Comparison of ENCODE assay signal across 8 mouse cellular contexts in the genomic region with DNA sequence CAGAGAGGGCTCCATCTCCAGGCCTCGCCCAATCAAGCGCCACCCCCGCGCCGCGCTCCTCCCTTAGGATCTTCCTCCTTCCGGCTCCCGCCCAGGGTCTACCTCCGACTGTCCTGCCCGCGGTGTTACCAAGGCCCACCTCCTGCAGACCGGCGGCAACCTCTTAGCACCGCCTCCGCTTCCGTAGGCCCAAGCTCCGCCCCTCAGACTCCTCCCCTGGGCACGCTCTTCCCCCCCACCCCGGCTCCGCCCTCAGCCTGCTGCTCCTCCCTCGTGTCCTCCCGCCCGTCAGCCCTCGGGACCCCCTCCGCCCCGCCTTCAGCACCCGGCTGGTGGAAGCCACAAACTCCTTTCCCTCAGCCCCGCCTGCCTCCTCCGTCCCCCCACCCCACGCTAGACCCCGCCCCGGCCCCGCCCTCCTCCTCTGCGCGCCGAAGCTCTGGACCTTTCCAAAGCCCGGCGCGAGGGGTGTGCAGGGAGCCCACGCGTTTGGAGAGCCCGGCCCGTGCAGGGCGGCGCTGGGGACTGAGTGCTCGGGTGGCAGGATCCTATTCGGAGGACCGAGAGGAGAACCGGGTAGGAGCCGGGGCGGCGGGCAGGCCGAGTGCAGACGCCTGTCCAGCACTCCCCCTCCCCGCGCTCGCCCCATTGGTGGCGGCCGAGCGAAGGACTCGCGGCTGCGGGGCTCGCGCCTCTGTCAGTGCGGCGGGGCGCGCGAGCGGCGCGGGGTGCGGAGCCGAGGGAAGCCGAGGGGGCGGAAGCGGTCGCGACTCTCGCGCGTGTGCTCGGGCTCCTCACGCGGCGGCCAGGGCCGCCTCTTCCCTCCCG. TPM values are rescaled to one million over a fixed set of nuclear protein-coding genes. Genes with fewer than 3 reads are reported as not detected.
DNase-seq lines count a peak whose midpoint lies in the region; ATAC-seq and TF ChIP-seq lines count a peak whose summit lies in the region.

A gene (plus strand): TSS at position 441 of the 828 bp plus-strand sequence.
A gene (plus strand): TSS at position 747 of the 828 bp plus-strand sequence.

- no peaks in the 10 kb centered on the region for H3K27me3 ChIP-seq in E14TG2a.4 (ENCODE audit: insufficient read depth, low read length)
- no peaks in the 10 kb centered on the region for H3K27me3 ChIP-seq in forebrain, embryonic 12.5 days
- no peaks in the 10 kb centered on the region for H3K27me3 ChIP-seq in heart, postnatal 0 days (ENCODE audit: control insufficient read depth, insufficient read depth, low read length)
- H3K27me3 ChIP-seq in liver, embryonic 16.5 days (ENCODE audit: control insufficient read depth, insufficient read depth, low read depth, low read length) = no peaks in the 10 kb centered on the region
- no peaks in the 10 kb centered on the region for H3K27me3 ChIP-seq in neural tube, embryonic 13.5 days
- H3K27me3 ChIP-seq in testis, adult 2 months (ENCODE audit: control insufficient read depth, insufficient read depth, low read length) = no peaks in the 10 kb centered on the region

- H3K4me1 ChIP-seq in E14TG2a.4 (replicated peaks; ENCODE audit: low read depth, low read length) = peaks cover 66% of the 10 kb centered on the region
- peaks cover 48% of the 10 kb centered on the region for H3K4me1 ChIP-seq in forebrain, embryonic 12.5 days
- H3K4me1 ChIP-seq in heart, postnatal 0 days (ENCODE audit: control insufficient read depth, insufficient read depth) = peaks cover 37% of the 10 kb centered on the region
- H3K4me1 ChIP-seq in liver, embryonic 16.5 days (ENCODE audit: control insufficient read depth, low read depth, low read length) = peaks cover 57% of the 10 kb centered on the region
- H3K4me1 ChIP-seq in neural tube, embryonic 13.5 days (replicated peaks) = peaks cover 38% of the 10 kb centered on the region
- H3K4me1 ChIP-seq in testis, adult 2 months (ENCODE audit: control insufficient read depth, insufficient read depth, low read length) = peaks cover 10% of the 10 kb centered on the region

- peaks cover 20% of the 10 kb centered on the region for H3K36me3 ChIP-seq in E14TG2a.4 (ENCODE audit: insufficient read depth, low read length)
- no peaks in the 10 kb centered on the region for H3K36me3 ChIP-seq in forebrain, embryonic 12.5 days (replicated peaks)
- H3K36me3 ChIP-seq in heart, postnatal 0 days (replicated peaks; ENCODE audit: control insufficient read depth, insufficient read depth, low read length) = no peaks in the 10 kb centered on the region
- peaks cover 7% of the 10 kb centered on the region for H3K36me3 ChIP-seq in liver, embryonic 16.5 days (ENCODE audit: control insufficient read depth, insufficient read depth)
- no peaks in the 10 kb centered on the region for H3K36me3 ChIP-seq in neural tube, embryonic 13.5 days
- no peaks in the 10 kb centered on the region for H3K36me3 ChIP-seq in testis, adult 2 months (ENCODE audit: control insufficient read depth, insufficient read depth, low read length)

- ATAC-seq in forebrain, embryonic 12.5 days (ENCODE audit: low FRiP score) = peak; percentile 97
- ATAC-seq in heart, postnatal 0 days (ENCODE audit: insufficient read depth, low read depth) = peak; percentile 93
- peak; percentile 93 for ATAC-seq in liver, embryonic 16.5 days (ENCODE audit: low read depth)
- ATAC-seq in neural tube, embryonic 13.5 days (ENCODE audit: low read depth) = peak; percentile 97

- 2% methylated on average over 64 of the region's 89 CpGs for WGBS in forebrain, embryonic 12.5 days
- WGBS in heart, postnatal 0 days = under 1% methylated on average over 76 of the region's 89 CpGs
- under 1% methylated on average over 64 of the region's 89 CpGs for WGBS in liver, embryonic 16.5 days (ENCODE audit: insufficient replicate concordance)
- under 1% methylated on average over 89 of the region's 89 CpGs for WGBS in neural tube, embryonic 13.5 days

- TF ChIP-seq EP300 in heart, postnatal 0 days (IDR thresholded peaks at IDR 0.05; ENCODE audit: low read depth) = peak; percentile 64; the same call in 1 of the 2 replicates

- H3K9me3 ChIP-seq in E14TG2a.4 (ENCODE audit: low read length) = no peaks in the 10 kb centered on the region
- H3K9me3 ChIP-seq in forebrain, embryonic 12.5 days = no peaks in the 10 kb centered on the region
- no peaks in the 10 kb centered on the region for H3K9me3 ChIP-seq in heart, postnatal 0 days (replicated peaks; ENCODE audit: control insufficient read depth, low read length)
- no peaks in the 10 kb centered on the region for H3K9me3 ChIP-seq in liver, embryonic 16.5 days (replicated peaks; ENCODE audit: control insufficient read depth, low read length)
- H3K9me3 ChIP-seq in neural tube, embryonic 13.5 days = no peaks in the 10 kb centered on the region

- TF ChIP-seq CTCF in E14TG2a.4 (conservative IDR thresholded peaks at IDR 0.05; ENCODE audit: low read length) = no peak
- TF ChIP-seq CTCF in heart, postnatal 0 days (IDR thresholded peaks at IDR 0.05; ENCODE audit: low read depth) = no peak
- TF ChIP-seq CTCF in testis, adult 2 months (IDR thresholded peaks at IDR 0.05; ENCODE audit: control insufficient read depth, insufficient read depth, insufficient replicate concordance, low read depth, low read length) = no peak

- peak within 1 kb of the TSS; percentile 97 for H3K9ac ChIP-seq in forebrain, embryonic 12.5 days
- peak within 1 kb of the TSS; percentile 99 for H3K9ac ChIP-seq in heart, postnatal 0 days (replicated peaks; ENCODE audit: low read depth, low read length)
- peak within 1 kb of the TSS; percentile 100 for H3K9ac ChIP-seq in liver, embryonic 16.5 days (ENCODE audit: low read depth, low read length)
- H3K9ac ChIP-seq in neural tube, embryonic 13.5 days = peak within 1 kb of the TSS; percentile 94

- peak; percentile 98 for DNase-seq in c-Kit-positive CD71-positive TER-119-positive erythroid progenitor cells, embryonic 14.5 days (ENCODE audit: low spot score)
- peak; percentile 100 for DNase-seq in heart, postnatal 0 days (ENCODE audit: low spot score)
- peak; percentile 98 to 99 for DNase-seq in kidney, postnatal 4 days

- H3K4me2 ChIP-seq in forebrain, embryonic 12.5 days = peak within 1 kb of the TSS; percentile 88
- H3K4me2 ChIP-seq in heart, postnatal 0 days (ENCODE audit: low read depth, low read length) = peak within 1 kb of the TSS; percentile 92
- H3K4me2 ChIP-seq in liver, embryonic 16.5 days (ENCODE audit: low read depth, low read length) = peak within 1 kb of the TSS; percentile 90
- peak within 1 kb of the TSS; percentile 98 for H3K4me2 ChIP-seq in neural tube, embryonic 13.5 days

- peak; percentile 92 for TF ChIP-seq POLR2A in testis, adult 2 months (IDR thresholded peaks at IDR 0.05; ENCODE audit: control insufficient read depth, low read depth, low read length)

- peak within 1 kb of the TSS; percentile 97 for H3K27ac ChIP-seq in forebrain, embryonic 12.5 days
- H3K27ac ChIP-seq in heart, postnatal 0 days (ENCODE audit: low read depth) = peak within 1 kb of the TSS; percentile 99
- peak within 1 kb of the TSS; percentile 97 for H3K27ac ChIP-seq in liver, embryonic 16.5 days (ENCODE audit: low read length)
- peak within 1 kb of the TSS; percentile 99 for H3K27ac ChIP-seq in neural tube, embryonic 13.5 days (replicated peaks)
- peak within 1 kb of the TSS; percentile 88 for H3K27ac ChIP-seq in testis, adult 2 months (ENCODE audit: control insufficient read depth, insufficient read depth, low read depth, low read length)

- peak within 1 kb of the TSS; percentile 98 for H3K4me3 ChIP-seq in E14TG2a.4 (replicated peaks; ENCODE audit: low read length)
- H3K4me3 ChIP-seq in forebrain, embryonic 12.5 days (replicated peaks) = peak within 1 kb of the TSS; percentile 97
- H3K4me3 ChIP-seq in heart, postnatal 0 days (ENCODE audit: low read depth, low read length) = peak within 1 kb of the TSS; percentile 99
- H3K4me3 ChIP-seq in liver, embryonic 16.5 days (ENCODE audit: low read depth, low read length) = peak within 1 kb of the TSS; percentile 100
- H3K4me3 ChIP-seq in neural tube, embryonic 13.5 days = peak within 1 kb of the TSS; percentile 98
- H3K4me3 ChIP-seq in testis, adult 2 months (ENCODE audit: control insufficient read depth, low read depth, low read length) = peak within 1 kb of the TSS; percentile 97

RNA-seq across cellular contexts. Expression of the first gene that starts in this region (rescaled TPM):
- polyA plus RNA-seq in forebrain, embryonic 12.5 days (2016; fragmentation: Nextera tagmentation; extraction: Ambion mirVana) = 35.1 and 45.9 TPM in 2 replicates
- 255 and 266 TPM in 2 replicates for total RNA-seq in heart, postnatal 0 days (2014; rRNA removed; ENCODE audit: low replicate concordance)
- polyA plus RNA-seq in heart, postnatal 0 days (2015; fragmentation: Nextera tagmentation; extraction: Ambion mirVana) = 21.5 and 21.7 TPM in 2 replicates
- 21.8 and 23.0 TPM in 2 replicates for polyA plus RNA-seq in liver, embryonic 16.5 days (2015; fragmentation: Nextera tagmentation; extraction: Ambion mirVana)
- 27.0 and 28.3 TPM in 2 replicates for polyA plus RNA-seq in neural tube, embryonic 13.5 days (2015; fragmentation: Nextera tagmentation; extraction: Ambion mirVana)
- 62.8 and 64.0 TPM in 2 replicates for polyA plus RNA-seq in testis, adult 2 months (2012; rRNA removed)

RNA-seq across cellular contexts. Expression of the second gene that starts in this region (rescaled TPM):
- polyA plus RNA-seq in forebrain, embryonic 12.5 days (2016; fragmentation: Nextera tagmentation; extraction: Ambion mirVana) = 1.5 and 1.7 TPM in 2 replicates
- not detected in 2 replicates for total RNA-seq in heart, postnatal 0 days (2014; rRNA removed; ENCODE audit: low replicate concordance)
- not detected in 2 replicates for polyA plus RNA-seq in heart, postnatal 0 days (2015; fragmentation: Nextera tagmentation; extraction: Ambion mirVana)
- not detected in 2 replicates for polyA plus RNA-seq in liver, embryonic 16.5 days (2015; fragmentation: Nextera tagmentation; extraction: Ambion mirVana)
- 1.6 TPM in 1 of 2 replicates, not detected in the other for polyA plus RNA-seq in neural tube, embryonic 13.5 days (2015; fragmentation: Nextera tagmentation; extraction: Ambion mirVana)
- polyA plus RNA-seq in testis, adult 2 months (2012; rRNA removed) = 1.4 and 2.9 TPM in 2 replicates

Comparison
In these comparisons a context has a peak if more than half of its experiments do, and no peak if none do; other contexts are left out.
1. Peak in every context shown above with its lines: DNase-seq, ATAC-seq, H3K4me3 ChIP-seq and H3K27ac ChIP-seq.